Mouse (Mus musculus) C2C12 (cell line): Measurements from ENCODE around the gene Ryr3.

Experiments
- CEBPB ChIP-seq: IDR thresholded peaks from one replicate; pipeline ENCODE4 v1.6.1; 2011; ENCODE audit warnings: low read depth, mild to moderate bottlenecking, control low read depth, moderate library complexity
- CTCF ChIP-seq: IDR thresholded peaks from one replicate; pipeline ENCODE4 v1.5.1; 2011; ENCODE audit not compliant: control insufficient read depth, insufficient read depth, insufficient read length
- FOSL1 ChIP-seq: IDR thresholded peaks from one replicate; pipeline ENCODE4 v1.8.0; 2011; ENCODE audit warnings: mild to moderate bottlenecking, low read length; ENCODE audit not compliant: poor library complexity, insufficient read depth, severe bottlenecking
- MAX ChIP-seq: IDR thresholded peaks from one replicate; pipeline ENCODE4 v1.6.1; 2011; ENCODE audit warnings: mild to moderate bottlenecking, control low read depth
- MYOG ChIP-seq: IDR thresholded peaks from one replicate; pipeline ENCODE4 v1.6.1; 2011; ENCODE audit not compliant: control insufficient read depth, insufficient read length; ENCODE audit errors: extremely low read depth
- USF1 ChIP-seq: IDR thresholded peaks from one replicate; pipeline ENCODE4 v1.6.1; 2011; ENCODE audit warnings: low read depth, mild to moderate bottlenecking, control low read depth, moderate library complexity

GRCm38 (mm10) chr2:113209263-113209662 lies 7.6 kb downstream of the Ryr3 start:
- TF ChIP-seq USF1 (no peak), CTCF (no peak), MAX (no peak), FOSL1 (no peak), CEBPB (no peak), MYOG (no peak)
